Mouse (Mus musculus): ENCODE results near the gene Hipk2. TPM values are rescaled to one million over a fixed set of nuclear protein-coding genes. Genes with fewer than 3 reads are reported as not detected.

The Hipk2 gene
- polyA plus RNA-seq, 1 experiment from 2014 or later = 16.0 TPM

- DNase-seq (ENCODE audit: low spot score) (no peak), ATAC-seq (no peak)
- no peak overlapping the region for H3K9ac ChIP-seq (ENCODE audit: low read length)
- H3K36me3 ChIP-seq (ENCODE audit: control insufficient read depth, insufficient read depth, low read length) = no peaks in the 10 kb centered on the region
- WGBS = 92% methylated on average over 14 of the region's 14 CpGs
- no peak overlapping the region for H3K27ac ChIP-seq (ENCODE audit: low read depth, low read length)
- no peak overlapping the region for H3K4me3 ChIP-seq (ENCODE audit: low read depth, low read length)
- H3K9me3 ChIP-seq (replicated peaks; ENCODE audit: control insufficient read depth, low read length) = no peaks in the 10 kb centered on the region
- no peak overlapping the region for H3K4me2 ChIP-seq (ENCODE audit: low read length)
- H3K4me1 ChIP-seq (ENCODE audit: control insufficient read depth, insufficient read depth, low read length) = peaks cover 7% of the 10 kb centered on the region; the same call in 1 of the 2 replicates
- no peaks in the 10 kb centered on the region for H3K27me3 ChIP-seq (replicated peaks; ENCODE audit: control insufficient read depth, insufficient read depth, low read length)
Observed at GRCm38 (mm10) chr6:38919135-38919740, 43.3 kb upstream of the Hipk2 start.

DNA sequence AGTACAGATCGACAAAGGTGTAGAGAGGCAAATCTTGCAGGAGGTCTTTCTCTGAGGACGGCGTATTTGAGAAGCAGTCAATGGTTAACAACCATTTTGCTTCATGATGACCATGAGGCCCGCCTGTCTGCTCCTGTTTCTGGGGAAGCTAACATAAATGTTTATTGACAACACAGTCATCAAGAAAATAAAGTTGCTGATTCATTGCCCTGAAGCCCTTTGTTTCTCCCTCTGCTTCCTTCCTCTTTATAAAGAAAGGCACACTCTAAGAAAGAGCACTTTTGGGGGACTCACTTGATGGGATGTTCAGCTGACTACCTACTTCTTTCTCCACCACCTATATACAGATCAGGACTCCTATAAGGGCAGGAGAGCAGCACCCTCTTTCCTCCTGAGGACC lies 42.8 kb upstream of the Hipk2 start:
- WGBS = 93% methylated on average over 4 of the region's 4 CpGs

GRCm38 (mm10) chr6:38917415-38917814 lies 41.5 kb upstream of the Hipk2 start:
- Histone ChIP-seq H3K27ac (ENCODE audit: low read depth, low read length) (no peak overlapping the region), H3K4me2 (ENCODE audit: low read length) (no peak overlapping the region), H3K9ac (ENCODE audit: low read length) (no peak overlapping the region), H3K4me1 (ENCODE audit: control insufficient read depth, insufficient read depth, low read length) (peaks cover 5% of the 10 kb centered on the region; the same call in 1 of the 2 replicates), H3K4me3 (ENCODE audit: low read depth, low read length) (no peak overlapping the region), H3K27me3 (replicated peaks; ENCODE audit: control insufficient read depth, insufficient read depth, low read length) (no peaks in the 10 kb centered on the region), H3K9me3 (replicated peaks; ENCODE audit: control insufficient read depth, low read length) (no peaks in the 10 kb centered on the region), H3K36me3 (ENCODE audit: control insufficient read depth, insufficient read depth, low read length) (no peaks in the 10 kb centered on the region)
- ATAC-seq (no peak), DNase-seq (ENCODE audit: low spot score) (no peak)
- WGBS = 80% methylated on average over 3 of the region's 3 CpGs

More for the DNA sequence above, 42.8 kb upstream of the Hipk2 start:
- Histone ChIP-seq H3K36me3 (ENCODE audit: control insufficient read depth, insufficient read depth, low read length) (no peaks in the 10 kb centered on the region), H3K27ac (ENCODE audit: low read depth, low read length) (no peak overlapping the region), H3K27me3 (replicated peaks; ENCODE audit: control insufficient read depth, insufficient read depth, low read length) (no peaks in the 10 kb centered on the region), H3K4me3 (ENCODE audit: low read depth, low read length) (no peak overlapping the region), H3K4me1 (ENCODE audit: control insufficient read depth, insufficient read depth, low read length) (peaks cover 7% of the 10 kb centered on the region; the same call in 1 of the 2 replicates), H3K9ac (ENCODE audit: low read length) (no peak overlapping the region), H3K4me2 (ENCODE audit: low read length) (no peak overlapping the region), H3K9me3 (replicated peaks; ENCODE audit: control insufficient read depth, low read length) (no peaks in the 10 kb centered on the region)
- DNase-seq (ENCODE audit: low spot score) (no peak), ATAC-seq (no peak)

DNA sequence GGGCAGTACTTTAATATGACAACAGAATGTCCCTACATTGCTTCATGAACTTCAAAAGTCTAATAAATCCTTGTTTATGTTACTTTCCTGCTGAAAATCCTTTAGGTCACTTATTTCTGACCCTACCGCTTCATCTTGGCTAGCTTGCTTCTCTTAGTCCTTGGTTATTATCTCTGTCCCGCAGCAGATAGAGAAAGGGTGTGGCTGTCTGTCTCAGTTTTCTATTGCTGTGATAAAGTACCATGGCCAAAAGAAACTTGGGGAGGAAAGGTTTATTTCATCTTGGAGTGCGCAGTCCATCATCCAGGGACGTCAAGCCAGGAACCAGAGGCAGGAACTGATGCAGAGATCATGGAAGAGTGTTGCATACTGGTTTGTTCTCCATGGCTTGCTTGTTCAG lies 40.6 kb upstream of the Hipk2 start:
- no peaks in the 10 kb centered on the region for H3K9me3 ChIP-seq (replicated peaks; ENCODE audit: control insufficient read depth, low read length)
- H3K4me3 ChIP-seq (ENCODE audit: low read depth, low read length) = no peak overlapping the region
- ATAC-seq (no peak), DNase-seq (ENCODE audit: low spot score) (no peak)
- H3K4me2 ChIP-seq (ENCODE audit: low read length) = no peak overlapping the region
- WGBS = 91% methylated on average over 4 of the region's 4 CpGs
- no peaks in the 10 kb centered on the region for H3K36me3 ChIP-seq (ENCODE audit: control insufficient read depth, insufficient read depth, low read length)
- no peak overlapping the region for H3K9ac ChIP-seq (ENCODE audit: low read length)
- no peaks in the 10 kb centered on the region for H3K4me1 ChIP-seq (ENCODE audit: control insufficient read depth, insufficient read depth, low read length)
- H3K27me3 ChIP-seq (replicated peaks; ENCODE audit: control insufficient read depth, insufficient read depth, low read length) = no peaks in the 10 kb centered on the region
- no peak overlapping the region for H3K27ac ChIP-seq (ENCODE audit: low read depth, low read length)

GRCm38 (mm10) chr6:38915776-38916175 lies 39.8 kb upstream of the Hipk2 start:
- Histone ChIP-seq H3K27me3 (replicated peaks; ENCODE audit: control insufficient read depth, insufficient read depth, low read length) (no peaks in the 10 kb centered on the region), H3K4me2 (ENCODE audit: low read length) (no peak overlapping the region), H3K27ac (ENCODE audit: low read depth, low read length) (no peak overlapping the region), H3K4me3 (ENCODE audit: low read depth, low read length) (no peak overlapping the region), H3K9ac (ENCODE audit: low read length) (no peak overlapping the region), H3K9me3 (replicated peaks; ENCODE audit: control insufficient read depth, low read length) (no peaks in the 10 kb centered on the region), H3K4me1 (ENCODE audit: control insufficient read depth, insufficient read depth, low read length) (no peaks in the 10 kb centered on the region), H3K36me3 (ENCODE audit: control insufficient read depth, insufficient read depth, low read length) (no peaks in the 10 kb centered on the region)
- DNase-seq (ENCODE audit: low spot score) (no peak), ATAC-seq (no peak)
- 63% methylated on average over 5 of the region's 5 CpGs for WGBS

GRCm38 (mm10) chr6:38914181-38914580 lies 38.2 kb upstream of the Hipk2 start:
- no peaks in the 10 kb centered on the region for H3K9me3 ChIP-seq (replicated peaks; ENCODE audit: control insufficient read depth, low read length)
- H3K27me3 ChIP-seq (replicated peaks; ENCODE audit: control insufficient read depth, insufficient read depth, low read length) = no peaks in the 10 kb centered on the region
- H3K4me1 ChIP-seq (ENCODE audit: control insufficient read depth, insufficient read depth, low read length) = no peaks in the 10 kb centered on the region
- ATAC-seq (peak; percentile 40; the same call in 1 of the 2 replicates), DNase-seq (ENCODE audit: low spot score) (peak; percentile 28)
- H3K9ac ChIP-seq (ENCODE audit: low read length) = no peak overlapping the region
- no peaks in the 10 kb centered on the region for H3K36me3 ChIP-seq (ENCODE audit: control insufficient read depth, insufficient read depth, low read length)
- H3K4me2 ChIP-seq (ENCODE audit: low read length) = no peak overlapping the region
- no peak overlapping the region for H3K27ac ChIP-seq (ENCODE audit: low read depth, low read length)
- no peak overlapping the region for H3K4me3 ChIP-seq (ENCODE audit: low read depth, low read length)
- WGBS = 80% methylated on average over 10 of the region's 10 CpGs

DNA sequence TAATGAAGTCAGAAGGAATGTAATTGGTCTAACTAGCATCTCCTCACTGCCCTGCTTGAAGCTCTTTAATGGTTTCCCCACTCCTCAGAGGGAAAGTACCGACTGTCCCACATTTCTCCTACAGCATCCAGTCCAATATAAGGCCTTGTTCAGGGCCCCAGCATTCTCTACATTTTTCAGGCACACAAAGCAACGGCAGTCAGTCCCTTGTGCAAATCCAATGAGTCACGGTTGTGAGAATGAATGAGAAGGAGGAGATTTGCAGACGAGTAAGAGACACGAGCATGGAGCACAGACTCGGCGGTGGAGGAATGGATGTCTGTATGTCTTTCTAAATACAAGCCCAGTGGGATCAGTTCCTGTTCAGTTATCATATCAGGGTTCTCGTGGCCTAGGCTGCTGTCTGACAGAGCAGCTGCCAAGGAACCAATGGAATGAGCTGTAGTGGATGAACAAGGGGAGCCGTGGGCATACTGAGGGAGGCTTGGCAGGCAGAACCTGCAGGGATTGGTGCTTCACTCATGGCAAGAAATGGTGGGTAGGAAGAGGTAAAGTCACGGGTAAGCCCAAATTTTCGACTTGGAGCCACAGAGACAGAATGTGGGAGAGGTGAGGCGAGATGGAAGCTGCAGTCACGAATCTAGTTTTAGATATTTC lies 37.5 kb upstream of the Hipk2 start:
- no peak overlapping the region for H3K4me2 ChIP-seq (ENCODE audit: low read length)
- H3K27me3 ChIP-seq (replicated peaks; ENCODE audit: control insufficient read depth, insufficient read depth, low read length) = no peaks in the 10 kb centered on the region
- H3K27ac ChIP-seq (ENCODE audit: low read depth, low read length) = no peak overlapping the region
- H3K4me1 ChIP-seq (ENCODE audit: control insufficient read depth, insufficient read depth, low read length) = no peaks in the 10 kb centered on the region
- ATAC-seq (no peak), DNase-seq (ENCODE audit: low spot score) (no peak)
- H3K4me3 ChIP-seq (ENCODE audit: low read depth, low read length) = no peak overlapping the region
- H3K9ac ChIP-seq (ENCODE audit: low read length) = no peak overlapping the region
- 65% methylated on average over 13 of the region's 13 CpGs for WGBS
- no peaks in the 10 kb centered on the region for H3K36me3 ChIP-seq (ENCODE audit: control insufficient read depth, insufficient read depth, low read length)
- H3K9me3 ChIP-seq (replicated peaks; ENCODE audit: control insufficient read depth, low read length) = no peaks in the 10 kb centered on the region

GRCm38 (mm10) chr6:38912845-38913244 lies 36.9 kb upstream of the Hipk2 start:
- Histone ChIP-seq H3K36me3 (ENCODE audit: control insufficient read depth, insufficient read depth, low read length) (no peaks in the 10 kb centered on the region), H3K9me3 (replicated peaks; ENCODE audit: control insufficient read depth, low read length) (no peaks in the 10 kb centered on the region), H3K4me2 (ENCODE audit: low read length) (no peak overlapping the region), H3K9ac (ENCODE audit: low read length) (no peak overlapping the region), H3K4me3 (ENCODE audit: low read depth, low read length) (no peak overlapping the region), H3K27me3 (replicated peaks; ENCODE audit: control insufficient read depth, insufficient read depth, low read length) (no peaks in the 10 kb centered on the region), H3K4me1 (ENCODE audit: control insufficient read depth, insufficient read depth, low read length) (no peaks in the 10 kb centered on the region), H3K27ac (ENCODE audit: low read depth, low read length) (no peak overlapping the region)
- ATAC-seq (no peak), DNase-seq (ENCODE audit: low spot score) (peak; percentile 18)
- WGBS = 82% methylated on average over 9 of the region's 9 CpGs

GRCm38 (mm10) chr6:38912121-38912660 lies 36.2 kb upstream of the Hipk2 start:
- Histone ChIP-seq H3K27ac (ENCODE audit: low read depth, low read length) (no peak overlapping the region), H3K27me3 (replicated peaks; ENCODE audit: control insufficient read depth, insufficient read depth, low read length) (no peaks in the 10 kb centered on the region), H3K4me3 (ENCODE audit: low read depth, low read length) (no peak overlapping the region), H3K9me3 (replicated peaks; ENCODE audit: control insufficient read depth, low read length) (no peaks in the 10 kb centered on the region), H3K4me1 (ENCODE audit: control insufficient read depth, insufficient read depth, low read length) (no peaks in the 10 kb centered on the region), H3K36me3 (ENCODE audit: control insufficient read depth, insufficient read depth, low read length) (no peaks in the 10 kb centered on the region), H3K9ac (ENCODE audit: low read length) (no peak overlapping the region), H3K4me2 (ENCODE audit: low read length) (no peak overlapping the region)
- ATAC-seq (no peak), DNase-seq (ENCODE audit: low spot score) (no peak)

Data from forebrain, embryonic 14.5 days (tissue).